Mouse (Mus musculus) CH12.LX (cell line): ENCODE results near the gene Fam209. TPM values are rescaled to one million over a fixed set of nuclear protein-coding genes. Genes with fewer than 3 reads are reported as not detected.

Experiments
- DNase-seq: peaks from one replicate; pipeline ENCODE4 v3.0.0-alpha.2; 2013; ENCODE audit errors: extremely low read depth
- H3K27ac ChIP-seq: 2 replicates; pipeline ENCODE4 v1.5.1; 2012; ENCODE audit warnings: low read depth, mild to moderate bottlenecking, control low read depth, moderate library complexity; ENCODE audit not compliant: insufficient read depth
- H3K27me3 ChIP-seq: replicated peaks from 2 replicates; pipeline ENCODE3; 2012; ENCODE audit warnings: inconsistent platforms
- H3K36me3 ChIP-seq, 2 experiments: replicated peaks in 1 of 2; 2 replicates each; pipeline versions ENCODE3 to v1.6.1; 2012; ENCODE audit warnings: inconsistent platforms in 1 of 2, low read length in 1 of 2, mild to moderate bottlenecking in 1 of 2, mixed read lengths in 1 of 2, moderate library complexity in 1 of 2; ENCODE audit not compliant: control insufficient read depth in 1 of 2, insufficient read depth in 1 of 2
- H3K4me1 ChIP-seq, 2 experiments: 2 replicates each; pipeline ENCODE4 v1.6.1; 2012; ENCODE audit warnings: inconsistent platforms in 1 of 2, moderate library complexity in 1 of 2; ENCODE audit not compliant: insufficient read depth in 2 of 2, control insufficient read depth in 1 of 2
- H3K4me2 ChIP-seq: 2 replicates; pipeline ENCODE4 v1.6.1; 2012; ENCODE audit warnings: low read depth, mild to moderate bottlenecking, control low read depth; ENCODE audit not compliant: poor library complexity, insufficient read depth, severe bottlenecking
- H3K4me3 ChIP-seq, 3 experiments: fragments of 150-350 bp in 1 of 3; sonication (generic) in 1 of 3; replicated peaks in 1 of 3; 2 replicates each; pipeline versions ENCODE3 to v1.5.1; 2011 to 2012; ENCODE audit warnings: low read depth in 2 of 3, low read length in 2 of 3, mild to moderate bottlenecking in 2 of 3, moderate library complexity in 2 of 3, control low read depth in 1 of 3, improper control_type of control experiment in 1 of 3, inconsistent platforms in 1 of 3, mixed read lengths in 1 of 3; ENCODE audit not compliant: poor library complexity in 1 of 3
- H3K79me2 ChIP-seq: replicated peaks from 2 replicates; pipeline ENCODE4 v1.6.1; 2012; ENCODE audit warnings: mild to moderate bottlenecking, moderate library complexity; ENCODE audit not compliant: control insufficient read depth, poor library complexity, insufficient read depth, severe bottlenecking; ENCODE audit errors: extremely low read depth
- H3K9ac ChIP-seq: 2 replicates; pipeline ENCODE4 v1.6.1; 2012; ENCODE audit warnings: low read depth, mild to moderate bottlenecking, control low read depth, moderate library complexity; ENCODE audit not compliant: insufficient read depth
- H3K9me3 ChIP-seq: replicated peaks from 2 replicates; pipeline ENCODE3; 2012; ENCODE audit warnings: low read length, inconsistent platforms, mixed read lengths
- CHD1 ChIP-seq: IDR thresholded peaks from 2 replicates; pipeline ENCODE4 v1.6.1; 2012; ENCODE audit warnings: low read depth, low read length, improper control_type of control experiment, inconsistent platforms
- CTCF ChIP-seq, 2 experiments: IDR thresholded peaks in 1 of 2; conservative IDR thresholded peaks in 1 of 2; 2 replicates each; pipeline ENCODE4 v1.5.1; 2011 to 2012; ENCODE audit warnings: low read depth in 2 of 2, low read length in 2 of 2, improper control_type of control experiment in 1 of 2, inconsistent platforms in 1 of 2, mild to moderate bottlenecking in 1 of 2, moderate library complexity in 1 of 2
- EP300 ChIP-seq: IDR thresholded peaks from 2 replicates; pipeline ENCODE4 v1.6.1; 2011; ENCODE audit warnings: low read length, improper control_type of control experiment
- ETS1 ChIP-seq: conservative IDR thresholded peaks from 2 replicates; pipeline ENCODE4 v1.6.1; 2012; ENCODE audit warnings: low read depth, mild to moderate bottlenecking, inconsistent platforms, low read length, improper control_type of control experiment, moderate library complexity
- HCFC1 ChIP-seq: IDR thresholded peaks from 2 replicates; pipeline ENCODE4 v1.6.1; 2012; ENCODE audit warnings: low read depth, mild to moderate bottlenecking, inconsistent platforms, low read length, improper control_type of control experiment
- IRF4 ChIP-seq: IDR thresholded peaks from 2 replicates; pipeline ENCODE4 v1.6.1; 2014; ENCODE audit warnings: low read depth, mild to moderate bottlenecking, inconsistent platforms, low read length, improper control_type of control experiment
- JUN ChIP-seq: IDR thresholded peaks from 2 replicates; pipeline ENCODE4 v1.6.1; 2011; ENCODE audit warnings: low read depth, mild to moderate bottlenecking, low read length, improper control_type of control experiment, moderate library complexity; ENCODE audit not compliant: insufficient read depth
- MAFK ChIP-seq: IDR thresholded peaks from 2 replicates; pipeline ENCODE4 v1.6.1; 2011; ENCODE audit warnings: low read length, improper control_type of control experiment; ENCODE audit not compliant: insufficient replicate concordance
- MAX ChIP-seq: IDR thresholded peaks from 2 replicates; pipeline ENCODE4 v1.6.1; 2011; ENCODE audit warnings: low read length, improper control_type of control experiment
- MXI1 ChIP-seq: IDR thresholded peaks from 2 replicates; pipeline ENCODE4 v1.6.1; 2011; ENCODE audit warnings: mild to moderate bottlenecking, low read depth, low read length, improper control_type of control experiment
- MYC ChIP-seq: IDR thresholded peaks from 2 replicates; pipeline ENCODE4 v1.6.1; 2011; ENCODE audit warnings: low read depth, mild to moderate bottlenecking, improper control_type of control experiment, low read length
- NRF1 ChIP-seq: IDR thresholded peaks from 2 replicates; pipeline ENCODE4 v1.6.1; 2014; ENCODE audit warnings: low read depth, mild to moderate bottlenecking, inconsistent platforms, low read length, improper control_type of control experiment, moderate library complexity
- PAX5 ChIP-seq: IDR thresholded peaks from 2 replicates; pipeline ENCODE4 v1.6.1; 2012; ENCODE audit warnings: low read length, inconsistent platforms, mixed read lengths
- POLR2A ChIP-seq: IDR thresholded peaks from 2 replicates; pipeline ENCODE4 v1.6.1; 2011; ENCODE audit warnings: low read depth, mild to moderate bottlenecking, improper control_type of control experiment, low read length
- RAD21 ChIP-seq: IDR thresholded peaks from 2 replicates; pipeline ENCODE4 v1.6.1; 2011; ENCODE audit warnings: low read depth, mild to moderate bottlenecking, low read length, improper control_type of control experiment, moderate library complexity
- SIN3A ChIP-seq: IDR thresholded peaks from 2 replicates; pipeline ENCODE4 v1.6.1; 2012; ENCODE audit warnings: low read length, improper control_type of control experiment, inconsistent platforms
- SMC3 ChIP-seq: IDR thresholded peaks from 2 replicates; pipeline ENCODE4 v1.6.1; 2011; ENCODE audit warnings: low read depth, low read length, improper control_type of control experiment
- TCF12 ChIP-seq: IDR thresholded peaks from 2 replicates; pipeline ENCODE4 v1.6.1; 2014; ENCODE audit warnings: low read depth, mild to moderate bottlenecking, inconsistent platforms, low read length, improper control_type of control experiment
- UBTF ChIP-seq: IDR thresholded peaks from 2 replicates; pipeline ENCODE4 v1.6.1; 2012; ENCODE audit warnings: low read depth, mild to moderate bottlenecking, inconsistent platforms, low read length, improper control_type of control experiment, moderate library complexity
- USF1 ChIP-seq: IDR thresholded peaks from 2 replicates; pipeline ENCODE4 v1.6.1; 2014; ENCODE audit warnings: low read depth, mild to moderate bottlenecking, inconsistent platforms, low read length, improper control_type of control experiment
- USF2 ChIP-seq: conservative IDR thresholded peaks from 2 replicates; pipeline ENCODE4 v1.6.1; 2011; ENCODE audit warnings: low read depth, low read length, improper control_type of control experiment
- dilution Hi-C: fragments of 300-500 bp; cut with MboI; formaldehyde crosslinking; loops from 2 replicates; pipeline ENCODE4 v1.14.3; 2020; ENCODE audit warnings: low sequenced_read_pairs; ENCODE audit not compliant: extremely low pct_unique_long_range_greater_than_20kb, extremely low pct_ligation_motif_present
- in situ Hi-C: fragments of 300-500 bp; cut with MboI; formaldehyde crosslinking; loops from 3 replicates; pipeline ENCODE4 v1.14.3; 2019; ENCODE audit warnings: low sequenced_read_pairs, low pct_ligation_motif_present, low pct_unique_long_range_greater_than_20kb, mixed read lengths
- polyA plus RNA-seq: library from polyadenylated mRNA; unstranded; fragments of >175 nt; gene quantifications from 2 replicates; pipeline ENCODE4 v1.2.1, GENCODE M21; 2012; ENCODE audit warnings: low read depth; ENCODE audit not compliant: insufficient read length
- total RNA-seq, 2 experiments: library from RNA; depleted of rRNA; stranded (reverse); fragments of 300-350 nt in 1 of 2; fragments of >200 nt in 1 of 2; gene quantifications; 2 replicates each; pipeline ENCODE4 v1.2.3; 2012 to 2014

Fam209 gene
- total and polyA plus RNA-seq, 3 experiments: 0.25 to 1.2 TPM; not detected in 1

- Histone ChIP-seq H3K9ac (no peak overlapping the region), H3K4me1 (peaks cover 5 to 18% of the 10 kb centered on the region in 2 experiments), H3K79me2 (peaks cover 38% of the 10 kb centered on the region), H3K36me3 (peaks cover 56 to 79% of the 10 kb centered on the region in 2 experiments), H3K9me3 (no peaks in the 10 kb centered on the region), H3K27ac (no peak overlapping the region), H3K4me3 (no peak overlapping the region), H3K4me2 (no peak overlapping the region), H3K27me3 (no peaks in the 10 kb centered on the region)
- DNase-seq: no peak
- dilution Hi-C loops (no loop called here), in situ Hi-C loops (loop anchor here (10.0 kb wide), 1 partner anchor 221 kb away; no protein-coding TSS in a partner anchor)
- no peak for TF ChIP-seq ETS1
- no peak for TF ChIP-seq MYC
- TF ChIP-seq IRF4: no peak
- no peak for TF ChIP-seq MAX
- TF ChIP-seq HCFC1: no peak
- TF ChIP-seq POLR2A: no peak
- TF ChIP-seq USF1: no peak
- no peak for TF ChIP-seq MAFK
Observed at GRCm38 (mm10) chr2:172445617-172446016, 26.7 kb upstream of the Fam209 start.

- Histone ChIP-seq H3K9me3 (no peaks in the 10 kb centered on the region), H3K27me3 (no peaks in the 10 kb centered on the region), H3K9ac (no peak overlapping the region), H3K79me2 (peaks cover 21% of the 10 kb centered on the region), H3K27ac (no peak overlapping the region), H3K36me3 (peaks cover 70 to 91% of the 10 kb centered on the region in 2 experiments), H3K4me3 (no peak overlapping the region), H3K4me2 (no peak overlapping the region), H3K4me1 (peaks cover 0 to 6% of the 10 kb centered on the region in 2 experiments; a peak in 1 of 4 replicates)
- TF ChIP-seq POLR2A (no peak), SIN3A (no peak), IRF4 (no peak), CHD1 (no peak), MXI1 (no peak), MYC (no peak), PAX5 (no peak), UBTF (no peak), CTCF (conservative IDR thresholded peaks at IDR 0.05 in 1 of 2, IDR thresholded peaks at IDR 0.05 in 1 of 2; ENCODE audit: low read depth in 2 of 2, low read length in 2 of 2) (peak; percentile 28 to 72; a peak in 3 of 4 replicates), EP300 (no peak), SMC3 (peak; percentile 86), TCF12 (no peak), USF2 (no peak), MAX (no peak), RAD21 (peak; percentile 51), NRF1 (no peak), JUN (no peak)
- in situ Hi-C loops: loop anchor here (10.0 kb wide), 1 partner anchor 223 kb away; no protein-coding TSS in a partner anchor
- dilution Hi-C loops: no loop called here
- peak; percentile 45 for DNase-seq
Observed at GRCm38 (mm10) chr2:172447317-172447716, 25.0 kb upstream of the Fam209 start.
